Mouse (Mus musculus): ENCODE data around the gene Gm49388. TPM values are rescaled to one million over a fixed set of nuclear protein-coding genes. Genes with fewer than 3 reads are reported as not detected.
A peak's percentile ranks its signal among the peaks of the same experiment; 100 is the strongest.

Gene Gm49388
- polyA plus RNA-seq, 1 experiment from 2014 or later = not detected

- no peak overlapping the region for H3K9ac ChIP-seq (replicated peaks; ENCODE audit: low read depth)
- no peak overlapping the region for H3K4me2 ChIP-seq (replicated peaks; ENCODE audit: low read depth, low read length)
- H3K27me3 ChIP-seq (replicated peaks; ENCODE audit: insufficient read depth, low read length) = no peaks in the 10 kb centered on the region
- no peaks in the 10 kb centered on the region for H3K4me1 ChIP-seq (ENCODE audit: insufficient read depth, low read depth, low read length)
- ATAC-seq (no peak), DNase-seq (ENCODE audit: low spot score) (no peak)
- no peaks in the 10 kb centered on the region for H3K9me3 ChIP-seq (ENCODE audit: low read length)
- no peaks in the 10 kb centered on the region for H3K36me3 ChIP-seq (ENCODE audit: insufficient read depth, low read length)
- no peak for TF ChIP-seq EP300 (IDR thresholded peaks at IDR 0.05)
- TF ChIP-seq CTCF (IDR thresholded peaks at IDR 0.05) = no peak
- H3K4me3 ChIP-seq (ENCODE audit: low read depth, low read length) = no peak overlapping the region
- H3K27ac ChIP-seq (ENCODE audit: low read length) = no peak overlapping the region
- WGBS = 93% methylated on average over 1 of the region's 1 CpGs
Observed at GRCm38 (mm10) chr7:127809846-127810245, 24.4 kb downstream of the Gm49388 start.

GRCm38 (mm10) chr7:127810650-127811049 lies 25.2 kb downstream of the Gm49388 start:
- Histone ChIP-seq H3K27ac (ENCODE audit: low read length) (no peak overlapping the region), H3K4me2 (replicated peaks; ENCODE audit: low read depth, low read length) (no peak overlapping the region), H3K36me3 (ENCODE audit: insufficient read depth, low read length) (no peaks in the 10 kb centered on the region), H3K9ac (replicated peaks; ENCODE audit: low read depth) (no peak overlapping the region), H3K27me3 (replicated peaks; ENCODE audit: insufficient read depth, low read length) (no peaks in the 10 kb centered on the region), H3K9me3 (ENCODE audit: low read length) (no peaks in the 10 kb centered on the region), H3K4me1 (ENCODE audit: insufficient read depth, low read depth, low read length) (no peaks in the 10 kb centered on the region), H3K4me3 (ENCODE audit: low read depth, low read length) (no peak overlapping the region)
- ATAC-seq = no peak
- DNase-seq (ENCODE audit: low spot score) = no peak
- TF ChIP-seq CTCF (IDR thresholded peaks at IDR 0.05) (no peak), EP300 (IDR thresholded peaks at IDR 0.05) (no peak)
- 69% methylated on average over 10 of the region's 10 CpGs for WGBS

GRCm38 (mm10) chr7:127811240-127811639 lies 25.8 kb downstream of the Gm49388 start:
- ATAC-seq (no peak), DNase-seq (ENCODE audit: low spot score) (no peak)
- H3K4me2 ChIP-seq (replicated peaks; ENCODE audit: low read depth, low read length) = no peak overlapping the region
- no peaks in the 10 kb centered on the region for H3K27me3 ChIP-seq (replicated peaks; ENCODE audit: insufficient read depth, low read length)
- no peak overlapping the region for H3K4me3 ChIP-seq (ENCODE audit: low read depth, low read length)
- 77% methylated on average over 4 of the region's 4 CpGs for WGBS
- H3K27ac ChIP-seq (ENCODE audit: low read length) = no peak overlapping the region
- TF ChIP-seq EP300 (IDR thresholded peaks at IDR 0.05) = no peak
- TF ChIP-seq CTCF (IDR thresholded peaks at IDR 0.05) = no peak
- no peaks in the 10 kb centered on the region for H3K36me3 ChIP-seq (ENCODE audit: insufficient read depth, low read length)
- no peaks in the 10 kb centered on the region for H3K4me1 ChIP-seq (ENCODE audit: insufficient read depth, low read depth, low read length)
- H3K9me3 ChIP-seq (ENCODE audit: low read length) = no peaks in the 10 kb centered on the region
- no peak overlapping the region for H3K9ac ChIP-seq (replicated peaks; ENCODE audit: low read depth)

- 78% methylated on average over 3 of the region's 3 CpGs for WGBS
- H3K4me3 ChIP-seq (ENCODE audit: low read depth, low read length) = no peak overlapping the region
- no peaks in the 10 kb centered on the region for H3K9me3 ChIP-seq (ENCODE audit: low read length)
- H3K9ac ChIP-seq (replicated peaks; ENCODE audit: low read depth) = no peak overlapping the region
- ATAC-seq = no peak
- DNase-seq (ENCODE audit: low spot score) = no peak
- H3K4me1 ChIP-seq (ENCODE audit: insufficient read depth, low read depth, low read length) = no peaks in the 10 kb centered on the region
- H3K27me3 ChIP-seq (replicated peaks; ENCODE audit: insufficient read depth, low read length) = no peaks in the 10 kb centered on the region
- no peak overlapping the region for H3K27ac ChIP-seq (ENCODE audit: low read length)
- TF ChIP-seq CTCF (IDR thresholded peaks at IDR 0.05) (no peak), EP300 (IDR thresholded peaks at IDR 0.05) (no peak)
- H3K4me2 ChIP-seq (replicated peaks; ENCODE audit: low read depth, low read length) = no peak overlapping the region
- no peaks in the 10 kb centered on the region for H3K36me3 ChIP-seq (ENCODE audit: insufficient read depth, low read length)
Observed at GRCm38 (mm10) chr7:127812292-127812691, 26.9 kb downstream of the Gm49388 start.

GRCm38 (mm10) chr7:127813821-127814220 lies 28.4 kb downstream of the Gm49388 start:
- Histone ChIP-seq H3K9me3 (ENCODE audit: low read length) (no peaks in the 10 kb centered on the region), H3K36me3 (ENCODE audit: insufficient read depth, low read length) (no peaks in the 10 kb centered on the region), H3K9ac (replicated peaks; ENCODE audit: low read depth) (no peak overlapping the region), H3K4me3 (ENCODE audit: low read depth, low read length) (no peak overlapping the region), H3K27me3 (replicated peaks; ENCODE audit: insufficient read depth, low read length) (no peaks in the 10 kb centered on the region), H3K4me1 (ENCODE audit: insufficient read depth, low read depth, low read length) (no peaks in the 10 kb centered on the region), H3K27ac (ENCODE audit: low read length) (peak overlapping the region; percentile 32; the same call in 1 of the 2 replicates), H3K4me2 (replicated peaks; ENCODE audit: low read depth, low read length) (peak overlapping the region; percentile 11; the same call in 1 of the 2 replicates)
- 48% methylated on average over 4 of the region's 4 CpGs for WGBS
- TF ChIP-seq CTCF (IDR thresholded peaks at IDR 0.05) (no peak), EP300 (IDR thresholded peaks at IDR 0.05) (no peak)
- DNase-seq (ENCODE audit: low spot score) (no peak), ATAC-seq (no peak)

GRCm38 (mm10) chr7:127814241-127814921 lies 29.0 kb downstream of the Gm49388 start:
- no peaks in the 10 kb centered on the region for H3K9me3 ChIP-seq (ENCODE audit: low read length)
- no peak overlapping the region for H3K4me3 ChIP-seq (ENCODE audit: low read depth, low read length)
- 44% methylated on average over 19 of the region's 19 CpGs for WGBS
- no peak for TF ChIP-seq EP300 (IDR thresholded peaks at IDR 0.05)
- TF ChIP-seq CTCF (IDR thresholded peaks at IDR 0.05) = no peak
- H3K4me1 ChIP-seq (ENCODE audit: insufficient read depth, low read depth, low read length) = no peaks in the 10 kb centered on the region
- DNase-seq (ENCODE audit: low spot score) (peak; percentile 48), ATAC-seq (peak; percentile 55)
- H3K27me3 ChIP-seq (replicated peaks; ENCODE audit: insufficient read depth, low read length) = no peaks in the 10 kb centered on the region
- H3K36me3 ChIP-seq (ENCODE audit: insufficient read depth, low read length) = no peaks in the 10 kb centered on the region
- H3K27ac ChIP-seq (ENCODE audit: low read length) = peak overlapping the region; percentile 32
- no peak overlapping the region for H3K9ac ChIP-seq (replicated peaks; ENCODE audit: low read depth)
- H3K4me2 ChIP-seq (replicated peaks; ENCODE audit: low read depth, low read length) = peak overlapping the region; percentile 11; the same call in 1 of the 2 replicates
